Mouse (Mus musculus) thymus, adult 2 months (tissue): ENCODE measurements at regions not wholly inside any gene's neighbourhood (a gene's known extent, or its start where the extent isn't known, plus 50 kb on each side); places are given as distances from the start of the nearest gene placed in this dataset.
"Not testable (repeated sequence)": the region's sequence is repeated elsewhere in the genome, so short reads cannot be mapped to it uniquely, and the experiment has no call there.

ENCODE experiments used
- DNase-seq: peaks from one replicate; pipeline ENCODE4 v3.0.0; 2021
- H3K27ac ChIP-seq: fragments of 200-500 bp; 2 replicates; pipeline ENCODE4 v1.5.1; 2012; ENCODE audit warnings: low read length, control low read depth; ENCODE audit not compliant: control insufficient read depth, insufficient read depth
- H3K27me3 ChIP-seq: fragments of 200-500 bp; 2 replicates; pipeline ENCODE4 v1.6.1; 2012; ENCODE audit warnings: mild to moderate bottlenecking, low read length, moderate library complexity, mixed read lengths; ENCODE audit not compliant: control insufficient read depth, insufficient read depth
- H3K36me3 ChIP-seq: fragments of 200-500 bp; 2 replicates; pipeline ENCODE4 v1.6.1; 2012; ENCODE audit warnings: mild to moderate bottlenecking, low read length, moderate library complexity; ENCODE audit not compliant: control insufficient read depth, insufficient read depth
- H3K4me1 ChIP-seq: fragments of 200-500 bp; replicated peaks from 2 replicates; pipeline ENCODE4 v1.6.1; 2012; ENCODE audit warnings: low read length; ENCODE audit not compliant: control insufficient read depth, insufficient read depth
- H3K4me3 ChIP-seq: fragments of 200-500 bp; 2 replicates; pipeline ENCODE4 v1.5.1; 2012; ENCODE audit warnings: mild to moderate bottlenecking, low read length, control low read depth, moderate library complexity; ENCODE audit not compliant: control insufficient read depth, insufficient read depth
- CTCF ChIP-seq: fragments of 200-500 bp; IDR thresholded peaks from 2 replicates; pipeline ENCODE4 v1.5.1; 2012; ENCODE audit warnings: mild to moderate bottlenecking, control low read depth, low read length, moderate library complexity, borderline replicate concordance; ENCODE audit not compliant: control insufficient read depth, poor library complexity, insufficient read depth; ENCODE audit errors: extremely low read depth
- POLR2A ChIP-seq: fragments of 200-500 bp; IDR thresholded peaks from 2 replicates; pipeline ENCODE4 v1.6.1; 2012; ENCODE audit warnings: mild to moderate bottlenecking, low read length, control low read depth, moderate library complexity; ENCODE audit not compliant: control insufficient read depth, poor library complexity, insufficient read depth; ENCODE audit errors: extremely low read depth
- WGBS: fragments of 180-500 bp; shearing (Covaris S2); methylation state at CpG from one replicate; pipeline ENCODE4 v1.1.7; 2018; 5-methylcytosine and 5-hydroxymethylcytosine counted together

GRCm38 (mm10) chr8:26778917-26779537, 198.1 kb upstream of the Zfp703 start:
- TF ChIP-seq CTCF (no peak), POLR2A (no peak)
- WGBS = 88% methylated on average over 10 of the region's 10 CpGs
- no peaks in the 10 kb centered on the region for H3K27me3 ChIP-seq

GRCm38 (mm10) chr8:26780515-26780914, 196.6 kb upstream of the Zfp703 start:
- WGBS = 63% methylated on average over 19 of the region's 19 CpGs
- Histone ChIP-seq H3K27ac (no peak overlapping the region), H3K27me3 (no peaks in the 10 kb centered on the region), H3K36me3 (no peaks in the 10 kb centered on the region), H3K4me1 (peaks cover 5% of the 10 kb centered on the region; the same call in 1 of the 2 replicates), H3K4me3 (no peak overlapping the region)
- TF ChIP-seq POLR2A = no peak
- no peak for TF ChIP-seq CTCF
- DNase-seq = no peak

More at GRCm38 (mm10) chr8:26778917-26779537, 198.1 kb upstream of the Zfp703 start:
- DNase-seq = no peak
- Histone ChIP-seq H3K36me3 (no peaks in the 10 kb centered on the region), H3K4me1 (peaks cover 3% of the 10 kb centered on the region; the same call in 1 of the 2 replicates), H3K27ac (no peak overlapping the region), H3K4me3 (no peak overlapping the region)

GRCm38 (mm10) chr8:26782936-26783335, 194.2 kb upstream of the Zfp703 start:
- not testable (repeated sequence) for H3K4me1 ChIP-seq, H3K27me3 ChIP-seq, H3K4me3 ChIP-seq, H3K36me3 ChIP-seq, H3K27ac ChIP-seq, DNase-seq
- 95% methylated on average over 8 of the region's 8 CpGs for WGBS

- Histone ChIP-seq H3K4me3 (no peak overlapping the region), H3K27ac (no peak overlapping the region), H3K27me3 (no peaks in the 10 kb centered on the region), H3K4me1 (peaks cover 2% of the 10 kb centered on the region; the same call in 1 of the 2 replicates), H3K36me3 (no peaks in the 10 kb centered on the region)
- 64% methylated on average over 6 of the region's 6 CpGs for WGBS
- TF ChIP-seq POLR2A (no peak), CTCF (no peak)
- DNase-seq = no peak
These were observed 192.7 kb upstream of the Zfp703 start for GRCm38 (mm10) chr8:26784381-26784780.

GRCm38 (mm10) chr8:26791795-26792194, 185.3 kb upstream of the Zfp703 start:
- DNase-seq = no peak
- no peaks in the 10 kb centered on the region for H3K4me1 ChIP-seq
- H3K36me3 ChIP-seq = no peaks in the 10 kb centered on the region
- no peak overlapping the region for H3K27ac ChIP-seq
- WGBS = 73% methylated on average over 2 of the region's 2 CpGs
- TF ChIP-seq POLR2A (no peak), CTCF (no peak)
- H3K27me3 ChIP-seq = no peaks in the 10 kb centered on the region
- no peak overlapping the region for H3K4me3 ChIP-seq

- H3K27me3 ChIP-seq = no peaks in the 10 kb centered on the region
These were observed 183.4 kb upstream of the Zfp703 start for GRCm38 (mm10) chr8:26793606-26794292.

More at GRCm38 (mm10) chr8:26793606-26794292, 183.4 kb upstream of the Zfp703 start:
- H3K36me3 ChIP-seq = no peaks in the 10 kb centered on the region
- WGBS = 94% methylated on average over 9 of the region's 9 CpGs
- H3K27ac ChIP-seq = no peak overlapping the region
- H3K4me3 ChIP-seq = no peak overlapping the region
- no peak for DNase-seq
- H3K4me1 ChIP-seq = no peaks in the 10 kb centered on the region
- TF ChIP-seq POLR2A (no peak), CTCF (no peak)
